Mouse (Mus musculus) bone marrow macrophage, adult 2 months (primary cell): ENCODE measurements around the gene Zfp423.

Source experiments
- CTCF ChIP-seq: IDR thresholded peaks from 2 replicates; pipeline ENCODE4 v1.5.1; 2012; ENCODE audit warnings: low read depth, mild to moderate bottlenecking, low read length, moderate library complexity
- POLR2A ChIP-seq: IDR thresholded peaks from 2 replicates; pipeline ENCODE4 v1.6.1; 2012; ENCODE audit warnings: mild to moderate bottlenecking, low read depth, low read length, borderline replicate concordance

- TF ChIP-seq CTCF (no peak), POLR2A (no peak)
These were observed 186.4 kb downstream of the Zfp423 start for GRCm38 (mm10) chr8:87772894-87773502.
